Mouse (Mus musculus) neural tube, embryonic 15.5 days (tissue): ENCODE measurements around the gene Jazf1. TPM values are rescaled to one million over a fixed set of nuclear protein-coding genes. Genes with fewer than 3 reads are reported as not detected.

Source experiments
- polyA plus RNA-seq: library from polyadenylated mRNA; unstranded; fragments of >200 nt; fragmentation: Nextera tagmentation; extraction: Ambion mirVana; gene quantifications from 2 replicates; pipeline ENCODE4 v1.2.1, GENCODE M21; 2015

The Jazf1 gene
- polyA plus RNA-seq, 1 experiment from 2014 or later, result 58.3 TPM

Other genes with a start within 250 kb of the Jazf1 start
- gene Creb5, start 218.6 kb upstream of the Jazf1 start, polyA plus RNA-seq, result 5.7 TPM in 2 replicates